Mouse (Mus musculus): ENCODE results near the gene Nat14. TPM values are rescaled to one million over a fixed set of nuclear protein-coding genes. Genes with fewer than 3 reads are reported as not detected.

Nat14 gene
- total and polyA plus RNA-seq, 2 experiments from 2014 or later: 45.5 to 54.3 TPM

DNA sequence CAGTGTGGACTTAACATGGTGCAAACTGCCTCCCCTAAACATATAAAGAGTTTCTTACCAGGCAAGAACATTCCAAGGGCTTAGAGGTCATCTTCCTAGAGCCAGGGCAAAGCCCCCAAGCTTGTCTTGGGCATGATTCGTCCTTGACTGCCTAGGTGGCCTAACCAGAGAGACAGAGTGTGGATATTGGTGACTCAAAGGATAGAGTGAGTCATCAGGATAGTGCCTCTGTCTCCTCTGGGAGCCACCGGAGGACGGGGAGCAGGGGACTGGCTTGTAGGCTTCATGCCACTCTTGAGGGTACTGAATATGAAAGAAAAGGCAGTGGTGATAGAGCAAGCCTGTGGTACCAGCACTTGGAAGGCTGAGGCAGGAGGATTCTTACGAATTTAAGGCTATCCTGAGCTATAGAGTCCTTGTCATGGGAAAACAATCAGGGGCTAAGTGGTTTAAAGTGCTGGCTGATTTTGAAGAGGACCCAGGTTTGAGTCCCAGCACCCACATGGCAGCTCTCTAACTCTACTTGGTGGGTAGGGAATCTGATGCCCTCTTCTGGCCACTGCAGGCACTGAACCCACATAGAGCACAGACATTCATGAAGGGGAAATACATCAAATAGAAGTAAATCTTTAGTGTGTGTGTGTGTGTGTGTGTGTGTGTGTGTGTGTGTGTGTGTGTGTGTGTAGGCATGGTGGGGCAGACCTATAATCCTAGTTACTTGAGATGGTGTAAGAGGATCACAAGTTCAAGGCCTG lies 12.5 kb downstream of the Nat14 start:
- Histone ChIP-seq H3K4me3 (ENCODE audit: low read depth, low read length) (no peak overlapping the region), H3K27ac (ENCODE audit: low read depth, low read length) (no peak overlapping the region), H3K9me3 (ENCODE audit: low read length) (no peaks in the 10 kb centered on the region), H3K36me3 (ENCODE audit: insufficient read depth) (no peaks in the 10 kb centered on the region), H3K4me1 (ENCODE audit: insufficient read depth) (no peaks in the 10 kb centered on the region), H3K4me2 (ENCODE audit: low read depth) (no peak overlapping the region), H3K9ac (no peak overlapping the region), H3K27me3 (ENCODE audit: insufficient read depth, low read length) (no peaks in the 10 kb centered on the region)
- no peak for DNase-seq
- 79% methylated on average over 4 of the region's 4 CpGs for WGBS
- no peak for ATAC-seq
- no peak for TF ChIP-seq CTCF (IDR thresholded peaks at IDR 0.05; ENCODE audit: low read depth)

DNA sequence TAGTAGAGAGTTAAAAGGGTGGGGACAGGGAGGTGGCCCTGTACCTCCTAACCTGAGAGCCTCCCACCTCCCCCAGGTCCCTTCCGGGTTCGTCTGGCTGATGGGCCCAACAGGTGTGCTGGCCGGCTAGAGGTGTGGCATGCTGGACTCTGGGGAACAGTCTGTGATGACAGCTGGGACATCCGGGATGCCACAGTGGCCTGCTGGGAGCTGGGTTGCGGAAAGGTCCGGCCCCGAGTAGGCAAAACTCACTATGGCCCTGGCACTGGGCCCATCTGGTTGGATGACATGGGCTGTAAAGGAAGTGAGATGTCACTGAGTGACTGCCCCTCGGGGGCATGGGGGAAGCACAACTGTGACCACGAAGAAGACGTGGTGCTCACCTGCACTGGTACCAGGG lies 15.0 kb downstream of the Nat14 start:
- H3K36me3 ChIP-seq (ENCODE audit: insufficient read depth): no peaks in the 10 kb centered on the region
- no peak for TF ChIP-seq CTCF (IDR thresholded peaks at IDR 0.05; ENCODE audit: low read depth)
- ATAC-seq (no peak), DNase-seq (no peak)
- no peaks in the 10 kb centered on the region for H3K27me3 ChIP-seq (ENCODE audit: insufficient read depth, low read length)
- 82% methylated on average over 10 of the region's 10 CpGs for WGBS
- H3K27ac ChIP-seq (ENCODE audit: low read depth, low read length): no peak overlapping the region
- no peaks in the 10 kb centered on the region for H3K4me1 ChIP-seq (ENCODE audit: insufficient read depth)
- no peak overlapping the region for H3K9ac ChIP-seq
- H3K4me2 ChIP-seq (ENCODE audit: low read depth): no peak overlapping the region
- H3K9me3 ChIP-seq (ENCODE audit: low read length): no peaks in the 10 kb centered on the region
- no peak overlapping the region for H3K4me3 ChIP-seq (ENCODE audit: low read depth, low read length)

DNA sequence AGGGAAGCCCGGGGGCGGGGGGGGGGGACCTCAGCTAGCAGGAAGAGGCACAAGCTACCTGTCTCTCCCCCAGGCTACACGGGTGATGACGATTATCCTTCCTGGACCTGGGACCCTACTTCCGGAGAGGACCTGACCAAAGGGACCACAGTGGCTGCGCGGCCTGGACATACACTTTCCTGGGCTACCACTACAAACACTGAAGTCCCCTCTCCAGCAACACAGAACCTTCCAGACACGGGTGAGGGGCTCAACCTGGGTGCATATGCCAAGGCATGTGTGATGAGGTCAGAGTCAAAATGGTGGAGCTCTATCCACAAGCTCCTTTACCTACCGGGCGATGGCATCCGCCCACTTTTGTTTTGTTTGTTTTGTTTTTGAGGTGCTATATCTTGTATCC lies 15.6 kb downstream of the Nat14 start:
- no peak overlapping the region for H3K27ac ChIP-seq (ENCODE audit: low read depth, low read length)
- WGBS: 80% methylated on average over 10 of the region's 11 CpGs
- no peaks in the 10 kb centered on the region for H3K4me1 ChIP-seq (ENCODE audit: insufficient read depth)
- no peaks in the 10 kb centered on the region for H3K27me3 ChIP-seq (ENCODE audit: insufficient read depth, low read length)
- ATAC-seq (no peak), DNase-seq (no peak)
- no peak overlapping the region for H3K4me2 ChIP-seq (ENCODE audit: low read depth)
- no peaks in the 10 kb centered on the region for H3K9me3 ChIP-seq (ENCODE audit: low read length)
- H3K9ac ChIP-seq: no peak overlapping the region
- H3K36me3 ChIP-seq (ENCODE audit: insufficient read depth): no peaks in the 10 kb centered on the region
- H3K4me3 ChIP-seq (ENCODE audit: low read depth, low read length): no peak overlapping the region
- TF ChIP-seq CTCF (IDR thresholded peaks at IDR 0.05; ENCODE audit: low read depth): no peak

DNA sequence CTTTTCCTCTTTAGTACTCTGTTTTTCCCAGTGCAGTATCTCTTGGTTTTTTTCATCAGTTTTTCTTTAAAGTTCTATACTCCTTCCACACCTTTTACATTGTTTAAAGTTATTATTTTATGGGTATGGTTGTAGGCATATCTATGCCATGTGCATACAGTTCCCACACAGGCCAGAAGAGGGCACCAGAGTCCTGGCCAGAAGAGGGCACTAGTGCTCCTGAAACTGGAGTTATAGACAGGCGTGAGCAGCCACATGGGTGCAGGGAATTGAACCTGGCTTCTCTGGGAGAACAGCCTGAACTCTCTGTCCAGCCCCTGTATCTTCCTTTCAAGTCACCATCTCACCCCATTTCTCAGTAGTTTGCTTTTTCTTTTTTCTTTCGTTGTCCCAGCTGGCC lies 16.6 kb downstream of the Nat14 start:
- TF ChIP-seq CTCF (IDR thresholded peaks at IDR 0.05; ENCODE audit: low read depth): peak; percentile 88
- H3K4me3 ChIP-seq (ENCODE audit: low read depth, low read length): no peak overlapping the region
- no peak overlapping the region for H3K27ac ChIP-seq (ENCODE audit: low read depth, low read length)
- ATAC-seq (no peak), DNase-seq (peak; percentile 62)
- no peaks in the 10 kb centered on the region for H3K27me3 ChIP-seq (ENCODE audit: insufficient read depth, low read length)
- H3K9ac ChIP-seq: no peak overlapping the region
- H3K4me2 ChIP-seq (ENCODE audit: low read depth): no peak overlapping the region
- H3K4me1 ChIP-seq (ENCODE audit: insufficient read depth): no peaks in the 10 kb centered on the region
- no peaks in the 10 kb centered on the region for H3K36me3 ChIP-seq (ENCODE audit: insufficient read depth)
- WGBS: 40% methylated on average over 2 of the region's 2 CpGs
- H3K9me3 ChIP-seq (ENCODE audit: low read length): no peaks in the 10 kb centered on the region

DNA sequence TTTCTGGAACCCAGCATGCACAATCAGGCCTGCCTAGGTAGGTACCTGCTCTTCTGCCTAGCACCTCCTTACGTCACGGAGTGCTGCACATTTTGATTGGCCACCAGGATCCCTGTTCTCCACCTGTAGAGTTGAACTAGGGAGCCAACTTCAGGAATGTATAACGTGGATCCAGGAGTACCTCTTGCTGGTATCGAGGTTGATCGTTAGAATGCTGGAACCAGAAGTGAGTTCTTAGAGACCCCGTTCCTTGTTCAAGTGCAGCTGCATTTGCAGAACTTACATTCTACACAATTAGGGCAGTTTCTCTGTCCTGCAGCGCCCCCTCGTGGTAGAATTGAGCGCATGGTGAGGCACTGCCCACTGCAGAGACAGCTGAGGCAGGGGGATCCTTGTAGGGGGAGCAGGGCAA lies 18.2 kb downstream of the Nat14 start:
- Histone ChIP-seq H3K4me2 (ENCODE audit: low read depth) (no peak overlapping the region), H3K4me3 (ENCODE audit: low read depth, low read length) (no peak overlapping the region), H3K9ac (no peak overlapping the region), H3K27ac (ENCODE audit: low read depth, low read length) (no peak overlapping the region), H3K36me3 (ENCODE audit: insufficient read depth) (no peaks in the 10 kb centered on the region), H3K27me3 (ENCODE audit: insufficient read depth, low read length) (no peaks in the 10 kb centered on the region), H3K9me3 (ENCODE audit: low read length) (no peaks in the 10 kb centered on the region), H3K4me1 (ENCODE audit: insufficient read depth) (no peaks in the 10 kb centered on the region)
- DNase-seq (peak; percentile 85), ATAC-seq (peak; percentile 53; the same call in 1 of the 2 replicates)
- TF ChIP-seq CTCF (IDR thresholded peaks at IDR 0.05; ENCODE audit: low read depth): peak; percentile 85
- WGBS: 20% methylated on average over 9 of the region's 9 CpGs

DNA sequence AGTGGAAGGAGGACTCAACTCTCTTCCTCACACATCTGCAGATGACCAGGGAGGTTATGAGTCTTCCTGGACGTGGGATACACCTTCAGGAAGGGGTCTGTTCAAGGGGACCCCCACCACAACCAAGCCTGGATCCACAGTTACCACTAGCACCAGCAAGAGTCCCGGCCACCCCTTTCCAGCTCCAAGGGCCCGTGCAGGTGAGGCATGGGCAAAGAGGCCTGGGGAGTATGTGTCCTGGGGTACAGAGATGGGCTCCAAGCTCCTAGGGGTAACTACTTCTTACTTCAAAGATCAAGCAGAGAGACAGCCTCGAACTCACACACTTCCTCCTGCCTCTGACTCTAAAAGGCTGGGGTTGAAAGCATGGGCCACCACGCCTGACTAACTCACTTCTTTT lies 20.8 kb downstream of the Nat14 start:
- Histone ChIP-seq H3K36me3 (ENCODE audit: insufficient read depth) (no peaks in the 10 kb centered on the region), H3K27me3 (ENCODE audit: insufficient read depth, low read length) (no peaks in the 10 kb centered on the region), H3K9ac (no peak overlapping the region), H3K27ac (ENCODE audit: low read depth, low read length) (no peak overlapping the region), H3K4me2 (ENCODE audit: low read depth) (no peak overlapping the region), H3K4me3 (ENCODE audit: low read depth, low read length) (no peak overlapping the region), H3K9me3 (ENCODE audit: low read length) (no peaks in the 10 kb centered on the region), H3K4me1 (ENCODE audit: insufficient read depth) (no peaks in the 10 kb centered on the region)
- ATAC-seq (no peak), DNase-seq (no peak)
- 55% methylated on average over 5 of the region's 5 CpGs for WGBS
- no peak for TF ChIP-seq CTCF (IDR thresholded peaks at IDR 0.05; ENCODE audit: low read depth)

DNA sequence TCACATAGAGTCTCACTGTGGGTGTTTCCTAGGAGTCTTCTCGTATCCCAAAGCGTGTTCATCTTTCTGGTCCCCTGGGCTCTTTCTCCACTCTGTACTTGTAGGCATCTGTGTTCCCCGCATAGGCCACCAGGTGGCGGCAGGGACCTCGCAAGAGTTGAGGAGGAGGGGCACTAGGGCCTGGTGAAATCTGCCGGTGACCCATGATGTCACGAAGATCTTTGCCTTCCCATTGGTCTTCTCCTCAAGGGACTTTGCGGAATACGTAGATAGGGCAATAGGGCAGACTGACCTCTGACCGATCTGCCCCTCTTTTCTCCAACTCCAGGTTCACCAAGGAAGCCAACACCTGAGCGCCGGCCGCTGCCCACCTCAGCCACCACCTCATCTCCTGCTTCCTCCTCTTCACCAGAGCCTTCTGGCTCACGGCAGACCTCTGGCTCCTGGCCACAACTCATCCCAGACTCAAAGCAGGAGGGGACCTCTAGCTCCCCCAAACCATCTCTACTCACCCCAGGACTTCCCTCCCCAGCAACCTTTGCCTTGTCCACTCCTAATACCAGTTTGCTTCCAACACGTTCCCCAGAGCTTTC lies 21.5 kb downstream of the Nat14 start:
- ATAC-seq (peak; percentile 89), DNase-seq (peak; percentile 88)
- Histone ChIP-seq H3K9me3 (ENCODE audit: low read length) (no peaks in the 10 kb centered on the region), H3K4me1 (ENCODE audit: insufficient read depth) (no peaks in the 10 kb centered on the region), H3K27me3 (ENCODE audit: insufficient read depth, low read length) (no peaks in the 10 kb centered on the region), H3K27ac (ENCODE audit: low read depth, low read length) (no peak overlapping the region), H3K4me2 (ENCODE audit: low read depth) (peak overlapping the region; percentile 46), H3K4me3 (ENCODE audit: low read depth, low read length) (peak overlapping the region; percentile 29), H3K9ac (no peak overlapping the region), H3K36me3 (ENCODE audit: insufficient read depth) (no peaks in the 10 kb centered on the region)
- peak; percentile 92 for TF ChIP-seq CTCF (IDR thresholded peaks at IDR 0.05; ENCODE audit: low read depth)
- WGBS: 15% methylated on average over 15 of the region's 15 CpGs

Data from forebrain, postnatal 0 days (tissue).